Mouse (Mus musculus) Patski (cell line): Measurements from ENCODE around the gene RPS10-NUDT3. TPM values are rescaled to one million over a fixed set of nuclear protein-coding genes. Genes with fewer than 3 reads are reported as not detected.

Experiments
- ATAC-seq: fragments of 100-300 bp; one replicate; pipeline ENCODE4 v1.8.0; 2021
- CTCF ChIA-PET: fragments of 350-600 bp; sonication (Branson Sonifier 250); formaldehyde crosslinking; loops from one replicate; lab custom pipeline; 2022; ENCODE audit warnings: inconsistent platforms; lab: Charles Lee
- POLR2A ChIA-PET: fragments of 350-600 bp; sonication (Branson Sonifier 250); formaldehyde crosslinking; loops from one replicate; lab custom pipeline; 2022; ENCODE audit warnings: antibody characterized with exemption, inconsistent platforms; lab: Charles Lee
- DNase-seq: peaks from one replicate; pipeline ENCODE4 v3.0.0-alpha.2; 2011; ENCODE audit warnings: low read depth, low spot score
- H3K27me3 ChIP-seq: fragments of 371-371 bp; one replicate; pipeline ENCODE4 v1.5.1; 2021
- CTCF ChIP-seq: fragments of 100-300 bp; IDR thresholded peaks from one replicate; pipeline ENCODE4 v1.5.1; 2021
- in situ Hi-C: fragments of 300-500 bp; cut with MboI; formaldehyde crosslinking; loops from 3 replicates; pipeline ENCODE4 v1.11.1; 2018; ENCODE audit warnings: low pct_unique_long_range_greater_than_20kb, mixed read lengths
- polyA plus RNA-seq: library from polyadenylated mRNA; unstranded; gene quantifications from one replicate; pipeline ENCODE4 v1.2.3, GENCODE M21; 2021

Gene RPS10-NUDT3
- polyA plus RNA-seq, 1 experiment from 2014 or later = 1.7 TPM

DNA sequence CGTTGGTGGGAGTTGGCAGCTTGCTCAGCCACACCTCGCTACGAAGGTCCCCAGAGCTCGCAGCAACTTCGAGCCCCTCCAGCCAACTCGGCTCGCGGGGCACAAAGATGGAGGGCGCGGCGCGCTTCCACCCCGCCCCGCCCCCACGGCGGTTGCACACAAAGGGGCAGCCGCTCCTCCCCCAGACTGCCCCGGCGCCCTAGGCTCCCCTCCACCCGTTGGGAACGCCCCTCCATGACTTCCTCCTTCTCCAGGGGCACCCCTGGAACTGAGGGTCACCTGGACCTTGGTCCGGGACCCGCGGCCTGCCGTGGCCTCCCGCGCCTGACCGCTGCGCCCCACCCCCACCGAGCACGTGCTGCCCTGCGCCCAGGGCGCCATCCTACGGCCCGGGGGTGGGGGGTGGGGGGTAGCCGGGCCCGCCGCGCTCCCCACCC is 79.9 kb downstream of the RPS10-NUDT3 start:
- in situ Hi-C loops = no loop called here
- ATAC-seq = no peak
- no peak for TF ChIP-seq CTCF
- CTCF ChIA-PET = no interaction called here
- POLR2A ChIA-PET = interaction anchor here (1.3 kb wide), 1 partner anchor 8 kb away, joined by 3 read pairs; no protein-coding TSS in a partner anchor
- no peak for DNase-seq
- no peaks in the 10 kb centered on the region for H3K27me3 ChIP-seq

- no peak for TF ChIP-seq CTCF
- in situ Hi-C loops = no loop called here
- no peak for DNase-seq
- H3K27me3 ChIP-seq = no peaks in the 10 kb centered on the region
- ChIA-PET POLR2A (no interaction called here), CTCF (no interaction called here)
- ATAC-seq = no peak
Measured at GRCm38 (mm10) chr17:27554062-27554960, 80.7 kb downstream of the RPS10-NUDT3 start.

- in situ Hi-C loops = no loop called here
- TF ChIP-seq CTCF = no peak
Measured at GRCm38 (mm10) chr17:27552215-27553201, 82.5 kb downstream of the RPS10-NUDT3 start.

GRCm38 (mm10) chr17:27551393-27551940 is 83.6 kb downstream of the RPS10-NUDT3 start:
- no peak for ATAC-seq
- no peaks in the 10 kb centered on the region for H3K27me3 ChIP-seq
- in situ Hi-C loops = no loop called here
- CTCF ChIA-PET = no interaction called here
- POLR2A ChIA-PET = interaction anchor here (0.7 kb wide), 1 partner anchor 1569 kb away, joined by 3 read pairs; no protein-coding TSS in a partner anchor
- no peak for TF ChIP-seq CTCF
- DNase-seq = no peak

More at GRCm38 (mm10) chr17:27552215-27553201, 82.5 kb downstream of the RPS10-NUDT3 start:
- ChIA-PET CTCF (no interaction called here), POLR2A (interaction anchor here (0.6 to 0.7 kb wide), 2 partner anchors 492 to 1570 kb away, joined by 3 to 4 read pairs; no protein-coding TSS in a partner anchor)
- no peak for DNase-seq
- no peaks in the 10 kb centered on the region for H3K27me3 ChIP-seq
- no peak for ATAC-seq

GRCm38 (mm10) chr17:27549234-27549633 is 85.8 kb downstream of the RPS10-NUDT3 start:
- ATAC-seq (no peak), DNase-seq (no peak)
- in situ Hi-C loops = no loop called here
- TF ChIP-seq CTCF = no peak
- ChIA-PET CTCF (interaction anchor here (1.7 kb wide), 1 partner anchor 14 kb away, joined by 4 read pairs; no protein-coding TSS in a partner anchor), POLR2A (no interaction called here)
- no peaks in the 10 kb centered on the region for H3K27me3 ChIP-seq

DNA sequence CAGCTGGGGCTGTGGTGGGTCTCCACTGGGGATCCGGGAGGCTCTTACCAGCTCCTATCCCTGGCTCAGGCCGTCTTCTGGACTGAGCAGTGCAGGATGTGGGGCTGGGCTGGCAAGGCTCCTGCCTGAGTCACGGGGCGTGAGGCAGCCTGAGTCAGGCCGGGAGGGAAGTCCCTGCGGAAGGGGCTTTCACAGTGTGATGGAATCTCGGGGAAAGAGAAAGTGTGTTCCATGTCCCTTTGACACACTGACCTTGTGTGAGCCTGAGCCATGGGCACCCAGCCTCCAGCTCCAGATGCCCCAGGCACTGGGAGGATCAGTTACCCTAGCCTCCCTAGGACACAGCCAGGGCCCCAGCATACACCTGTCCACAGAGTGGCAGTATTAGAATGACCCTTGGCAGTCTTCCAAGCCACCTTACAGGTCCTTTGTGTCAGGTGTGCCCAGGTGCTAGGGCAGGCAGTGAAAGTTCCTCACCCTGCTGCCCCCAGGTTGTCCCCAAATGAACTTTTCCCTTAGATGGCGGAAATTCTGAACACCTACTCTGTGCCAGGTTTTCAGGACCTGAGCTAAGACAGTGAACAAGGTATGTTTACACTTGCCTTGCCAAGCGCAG is 87.7 kb downstream of the RPS10-NUDT3 start:
- DNase-seq = peak; percentile 62
- ATAC-seq = peak; percentile 86
- in situ Hi-C loops = no loop called here
- ChIA-PET POLR2A (interaction anchor here (0.6 to 1.3 kb wide), 3 partner anchors 9 to 856 kb away, joined by 3 to 4 read pairs (median 3); partner anchors contain the start of gene Hmga1), CTCF (interaction anchor here (1.1 to 1.9 kb wide), 3 partner anchors 9 to 18 kb away, joined by 3 to 4 read pairs (median 3); partner anchors contain the start of genes AI413582 and Hmga1)
- TF ChIP-seq CTCF = no peak
- no peaks in the 10 kb centered on the region for H3K27me3 ChIP-seq

DNA sequence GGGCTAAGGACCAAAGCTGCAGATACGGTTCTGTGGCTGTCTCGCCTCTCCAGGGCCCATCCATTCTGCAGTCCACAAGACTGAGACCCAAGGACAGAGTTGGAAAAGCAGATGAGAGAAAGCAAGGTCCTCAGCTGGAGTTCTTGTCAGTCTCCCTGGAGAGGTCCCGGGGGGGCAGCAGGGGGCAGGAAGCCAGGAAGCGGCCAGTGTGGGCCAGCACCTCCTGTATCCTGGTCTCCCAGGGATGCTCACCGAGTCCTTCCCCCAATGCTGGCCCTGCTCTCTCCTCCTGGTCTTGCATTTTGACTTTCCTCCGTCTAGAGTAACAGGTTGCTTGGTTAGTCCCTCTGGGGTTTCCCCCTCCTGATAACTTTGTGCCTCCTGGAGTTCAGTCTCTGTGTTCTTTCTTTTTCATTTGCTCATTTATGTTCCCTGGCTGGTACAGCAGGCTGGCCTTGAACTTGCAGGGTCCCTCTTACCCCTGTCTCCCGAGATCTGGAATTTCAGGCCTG is 88.4 kb downstream of the RPS10-NUDT3 start:
- CTCF ChIA-PET = interaction anchor here (1.1 to 1.3 kb wide), 2 partner anchors 10 to 19 kb away, joined by 3 read pairs; partner anchors contain the start of genes AI413582 and Hmga1

GRCm38 (mm10) chr17:27545991-27546390 is 89.0 kb downstream of the RPS10-NUDT3 start:
- no peak for TF ChIP-seq CTCF
- ChIA-PET CTCF (no interaction called here), POLR2A (interaction anchor here (0.6 kb wide), 1 partner anchor 43 kb away, joined by 3 read pairs; no protein-coding TSS in a partner anchor)
- no peak for DNase-seq
- no peaks in the 10 kb centered on the region for H3K27me3 ChIP-seq
- in situ Hi-C loops = no loop called here
- ATAC-seq = no peak

More for the DNA sequence above, 88.4 kb downstream of the RPS10-NUDT3 start:
- TF ChIP-seq CTCF = no peak
- H3K27me3 ChIP-seq = no peaks in the 10 kb centered on the region
- in situ Hi-C loops = no loop called here
- no peak for DNase-seq
- no peak for ATAC-seq
- POLR2A ChIA-PET = interaction anchor here (1.3 kb wide), 1 partner anchor 9 kb away, joined by 3 read pairs; the partner anchor contains the start of gene Hmga1

GRCm38 (mm10) chr17:27544551-27544950 is 90.5 kb downstream of the RPS10-NUDT3 start:
- ChIA-PET POLR2A (no interaction called here), CTCF (no interaction called here)
- H3K27me3 ChIP-seq = no peaks in the 10 kb centered on the region
- in situ Hi-C loops = no loop called here
- DNase-seq (no peak), ATAC-seq (no peak)
- no peak for TF ChIP-seq CTCF
